Comparison of ENCODE assay signal across 10 mouse cellular contexts in the genomic region with DNA sequence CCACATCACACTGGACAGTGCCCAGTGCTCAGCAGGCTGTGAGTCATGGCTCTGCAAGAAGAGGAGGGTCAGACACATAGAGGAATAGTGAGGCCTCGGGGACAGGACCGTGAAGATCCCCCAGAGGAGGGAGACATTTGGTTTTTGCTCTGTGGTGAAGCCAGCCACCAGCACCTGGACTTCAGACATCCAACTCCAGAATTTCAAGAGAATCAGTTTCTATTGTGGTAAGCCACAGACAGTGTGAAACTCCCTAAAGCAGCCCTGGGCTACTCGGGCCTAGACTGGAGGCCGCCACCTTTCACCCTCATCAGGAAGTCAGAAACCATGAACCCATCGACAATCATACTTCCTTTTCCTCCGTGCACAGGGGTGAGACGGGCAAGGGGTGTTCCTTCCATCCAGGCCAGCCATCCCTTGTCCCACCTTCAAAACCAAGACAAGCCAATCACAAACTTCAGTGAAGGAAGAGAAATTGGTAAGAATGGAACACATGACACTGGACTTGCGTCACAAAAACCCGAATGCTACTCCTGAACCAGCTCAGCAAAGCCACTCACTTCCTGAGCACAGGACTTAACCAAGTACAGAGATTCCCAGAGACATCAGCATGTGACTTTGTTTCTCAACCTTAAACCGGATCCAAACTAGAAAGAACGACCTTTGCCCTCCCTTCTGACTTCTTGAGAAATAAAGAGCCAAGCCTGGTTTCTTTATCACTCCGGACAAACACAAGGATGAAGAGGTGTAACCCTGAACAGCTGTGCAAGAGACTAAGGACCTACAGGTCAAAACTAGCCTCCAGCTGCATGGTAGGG. TPM values are rescaled to one million over a fixed set of nuclear protein-coding genes. Genes with fewer than 3 reads are reported as not detected.
DNase-seq lines count a peak whose midpoint lies in the region; ATAC-seq lines count a peak whose summit lies in the region.
"Had no signal": no experiment of that assay in that cellular context is flagged by ENCODE, and none has a peak within 500 bp of the region (broad histone marks: within the 10 kb centered on the region; RNA-seq: fewer than 3 reads in every experiment).

No protein-coding gene starts in this region.

- 0 out of 2 replicates have a peak, but pooled peaks cover 5% of the 10 kb centered on the region for H3K9me3 ChIP-seq in heart, embryonic 16.5 days (replicated peaks; ENCODE audit: control insufficient read depth, low read length)
- H3K9me3 ChIP-seq in forebrain, embryonic 13.5 days (replicated peaks) = peaks cover 3% of the 10 kb centered on the region; the same call in 1 of the 2 replicates
- no peaks in the 10 kb centered on the region for H3K9me3 ChIP-seq in midbrain, embryonic 14.5 days (ENCODE audit: control insufficient read depth, low read length)
- H3K9me3 ChIP-seq: limb, embryonic 12.5 days had no signal

- no peaks in the 10 kb centered on the region for H3K27me3 ChIP-seq in heart, embryonic 16.5 days (ENCODE audit: control insufficient read depth, insufficient read depth, low read length)
- H3K27me3 ChIP-seq in forebrain, embryonic 13.5 days = no peaks in the 10 kb centered on the region
- H3K27me3 ChIP-seq in midbrain, embryonic 14.5 days (ENCODE audit: control insufficient read depth, insufficient read depth, low read length) = no peaks in the 10 kb centered on the region
- H3K27me3 ChIP-seq: limb, embryonic 12.5 days had no signal

- peaks cover 34% of the 10 kb centered on the region for H3K4me1 ChIP-seq in heart, embryonic 16.5 days (ENCODE audit: control insufficient read depth, insufficient read depth, low read length)
- H3K4me1 ChIP-seq in forebrain, embryonic 13.5 days = no peaks in the 10 kb centered on the region
- H3K4me1 ChIP-seq in midbrain, embryonic 14.5 days (ENCODE audit: control insufficient read depth, insufficient read depth, low read length) = no peaks in the 10 kb centered on the region

- H3K36me3 ChIP-seq in heart, embryonic 16.5 days (ENCODE audit: control insufficient read depth, insufficient read depth) = peaks cover 8% of the 10 kb centered on the region
- no peaks in the 10 kb centered on the region for H3K36me3 ChIP-seq in forebrain, embryonic 13.5 days (ENCODE audit: poor library complexity, severe bottlenecking)
- H3K36me3 ChIP-seq in midbrain, embryonic 14.5 days (ENCODE audit: control insufficient read depth, insufficient read depth, low read length) = no peaks in the 10 kb centered on the region
- H3K36me3 ChIP-seq: limb, embryonic 12.5 days had no signal

- H3K4me2 ChIP-seq in heart, embryonic 16.5 days (ENCODE audit: low read depth, low read length) = no peak overlapping the region
- no peak overlapping the region for H3K4me2 ChIP-seq in forebrain, embryonic 13.5 days
- no peak overlapping the region for H3K4me2 ChIP-seq in midbrain, embryonic 14.5 days (ENCODE audit: low read length)
- H3K4me2 ChIP-seq: limb, embryonic 12.5 days had no signal

- no peak overlapping the region for H3K9ac ChIP-seq in heart, embryonic 16.5 days (ENCODE audit: low read length)
- H3K9ac ChIP-seq in forebrain, embryonic 13.5 days = no peak overlapping the region
- no peak overlapping the region for H3K9ac ChIP-seq in midbrain, embryonic 14.5 days (replicated peaks; ENCODE audit: low read length)
- H3K9ac ChIP-seq: limb, embryonic 12.5 days had no signal

- peak overlapping the region; percentile 62 for H3K27ac ChIP-seq in heart, embryonic 16.5 days (ENCODE audit: low read length)
- H3K27ac ChIP-seq in forebrain, embryonic 13.5 days = no peak overlapping the region
- no peak overlapping the region for H3K27ac ChIP-seq in midbrain, embryonic 14.5 days (replicated peaks; ENCODE audit: low read depth, low read length)
- H3K27ac ChIP-seq: limb, embryonic 12.5 days had no signal

- H3K4me3 ChIP-seq in heart, embryonic 16.5 days (ENCODE audit: low read length) = no peak overlapping the region
- no peak overlapping the region for H3K4me3 ChIP-seq in forebrain, embryonic 13.5 days
- H3K4me3 ChIP-seq in midbrain, embryonic 14.5 days (replicated peaks; ENCODE audit: low read depth, low read length) = no peak overlapping the region
- H3K4me3 ChIP-seq: limb, embryonic 12.5 days had no signal

- ATAC-seq in heart, embryonic 16.5 days (replicated peaks; ENCODE audit: extremely low read depth, insufficient read depth, low FRiP score) = no peak; the same call in 1 of the 2 replicates
- peak; percentile 83 for ATAC-seq in megakaryocyte, adult 5-6 weeks (ENCODE audit: poor library complexity, severe bottlenecking)
- no peak for ATAC-seq in forebrain, embryonic 13.5 days
- ATAC-seq in midbrain, embryonic 14.5 days (ENCODE audit: low FRiP score, low TSS enrichment) = no peak

- peak; percentile 93 for DNase-seq in heart, adult 11 months
- DNase-seq in heart, postnatal 4 days = no peak
- peak; percentile 65 to 71 for DNase-seq in B cell, adult 2 months
- no peak for DNase-seq in midbrain, embryonic 14.5 days
- no peak for DNase-seq in frontal cortex, adult 2 months (ENCODE audit: extremely low spot score in 1 of 2, low spot score in 1 of 2)
- DNase-seq: cerebellum, postnatal 14 days had no signal

- 66% methylated on average over 12 of the region's 12 CpGs for WGBS in heart, embryonic 16.5 days
- 89% methylated on average over 12 of the region's 12 CpGs for WGBS in forebrain, embryonic 13.5 days
- WGBS in midbrain, embryonic 14.5 days = 86% methylated on average over 12 of the region's 12 CpGs

RNA-seq across cellular contexts. Expression of gene Rab20, which starts 14.4 kb away (rescaled TPM):
- 10 to 100 TPM; 31.3 to 33.6 TPM for total RNA-seq in heart, postnatal 4 days (2021)
- 44.7 and 47.8 TPM in 2 replicates for polyA plus RNA-seq in heart, embryonic 16.5 days (2015; fragmentation: Nextera tagmentation; extraction: Ambion mirVana)
- 2.5 and 3.5 TPM in 2 replicates for total RNA-seq in megakaryocyte, adult 5-6 weeks (2015)
- 3.3 and 7.7 TPM in 2 replicates for total RNA-seq in megakaryocyte, adult 5-6 weeks (2017)
- polyA plus RNA-seq in forebrain, embryonic 13.5 days (2015; fragmentation: Nextera tagmentation; extraction: Ambion mirVana) = 0.34 and 0.69 TPM in 2 replicates
- 0.25 and 0.31 TPM in 2 replicates for polyA plus RNA-seq in midbrain, embryonic 14.5 days (2014; fragmentation: Nextera tagmentation; extraction: Ambion mirVana)
- 2.0 TPM in 2 replicates for polyA plus RNA-seq in frontal cortex, adult 2 months (2012; rRNA removed)

RNA-seq across cellular contexts. Expression of gene Naxd, which starts 33.2 kb away (rescaled TPM):
- 10 to 100 TPM; 37.1 to 39.1 TPM for total RNA-seq in heart, postnatal 4 days (2021)
- polyA plus RNA-seq in heart, embryonic 16.5 days (2015; fragmentation: Nextera tagmentation; extraction: Ambion mirVana) = 90.8 and 93.1 TPM in 2 replicates
- 39.8 and 53.9 TPM in 2 replicates for total RNA-seq in megakaryocyte, adult 5-6 weeks (2015)
- total RNA-seq in megakaryocyte, adult 5-6 weeks (2017) = 45.7 and 58.1 TPM in 2 replicates
- polyA plus RNA-seq in forebrain, embryonic 13.5 days (2015; fragmentation: Nextera tagmentation; extraction: Ambion mirVana) = 152 and 158 TPM in 2 replicates
- polyA plus RNA-seq in midbrain, embryonic 14.5 days (2014; fragmentation: Nextera tagmentation; extraction: Ambion mirVana) = 130 and 150 TPM in 2 replicates
- polyA plus RNA-seq in frontal cortex, adult 2 months (2012; rRNA removed) = 107 and 109 TPM in 2 replicates

Comparison
In these comparisons a context has a peak if more than half of its experiments do, and no peak if none do; other contexts are left out.
1. DNase-seq: peak in heart, adult 11 months (single experiment) and B cell, adult 2 months (2 of 2); none in heart, postnatal 4 days (single experiment), midbrain, embryonic 14.5 days (single experiment) and frontal cortex, adult 2 months (0 of 2).
2. RNA of gene Rab20, which starts 14.4 kb away (polyA plus RNA-seq): 44.7 to 47.8 TPM in heart, embryonic 16.5 days; 2.0 TPM in frontal cortex, adult 2 months, 0.34 to 0.69 TPM in forebrain, embryonic 13.5 days and 0.25 to 0.31 TPM in midbrain, embryonic 14.5 days; every median in the first group is over 10 times any median in the second.